In the genomic region with DNA sequence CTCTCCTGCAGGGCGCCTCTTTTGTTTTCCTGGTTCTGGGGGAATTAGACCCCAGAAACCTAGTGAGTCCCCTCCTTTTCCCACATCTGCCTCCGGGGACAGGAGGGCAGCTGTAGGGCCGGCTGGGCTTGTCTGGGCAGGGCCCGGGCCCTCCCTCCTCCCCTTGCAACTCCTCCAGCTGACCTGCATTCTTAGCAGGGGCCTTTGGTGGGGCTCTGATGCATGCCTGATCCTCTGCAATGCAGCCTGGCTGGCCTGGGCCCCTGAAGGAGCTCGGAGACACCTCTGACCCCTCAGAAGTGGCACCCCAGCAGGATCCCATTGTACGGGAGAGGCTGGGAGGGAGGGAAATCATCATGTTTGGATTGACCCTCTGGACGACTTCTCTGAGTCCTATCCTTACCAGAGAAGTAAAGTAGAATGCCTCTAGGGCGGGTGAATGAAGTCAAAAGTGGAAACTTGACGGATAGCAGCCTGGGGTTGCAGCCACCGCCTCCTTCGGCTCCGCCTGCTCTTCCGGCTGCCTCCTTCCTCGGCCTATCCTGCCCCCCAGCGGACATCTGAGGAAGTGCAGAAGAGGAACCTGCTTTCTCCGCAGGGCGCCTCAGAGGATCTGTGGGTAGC, we compare ENCODE assay signal across 8 mouse cellular contexts. TPM values are rescaled to one million over a fixed set of nuclear protein-coding genes. Genes with fewer than 3 reads are reported as not detected.
DNase-seq lines count a peak whose midpoint lies in the region; ATAC-seq and TF ChIP-seq lines count a peak whose summit lies in the region.

No protein-coding gene starts in this region.

- CTCF ChIA-PET in Patski (lab: Charles Lee), result interaction anchor here (0.7 to 6.7 kb wide), 13 partner anchors 9 to 151 kb away, joined by 3 to 42 read pairs (median 3); a partner anchor contains a TSS

- no peaks in the 10 kb centered on the region for H3K36me3 ChIP-seq in hindbrain, embryonic 14.5 days (replicated peaks; ENCODE audit: control insufficient read depth, insufficient read depth)

- peak; percentile 50 for ATAC-seq in Patski
- peak; percentile 54 for ATAC-seq in hindbrain, embryonic 14.5 days (ENCODE audit: low FRiP score)

- no peak for TF ChIP-seq CTCF in Patski (IDR thresholded peaks at IDR 0.05)

- no peak for DNase-seq in Patski (ENCODE audit: low read depth, low spot score)
- peak; percentile 90 to 96 for DNase-seq in cerebellum, postnatal 14 days
- peak; percentile 61 to 73 for DNase-seq in frontal cortex, postnatal 25 days (ENCODE audit: low spot score in 2 of 2)
- DNase-seq in hindbrain, embryonic 14.5 days (ENCODE audit: low spot score), result peak; percentile 90
- DNase-seq in layer of hippocampus, postnatal 25 days (ENCODE audit: extremely low spot score in 1 of 2, low spot score in 1 of 2), result peak; percentile 62 to 88
- peak; percentile 91 for DNase-seq in lung, postnatal 36 days
- peak; percentile 93 for DNase-seq in retina, embryonic 14.5 days (ENCODE audit: low spot score)
- peak; percentile 68 to 74 for DNase-seq in urinary bladder, adult 18-20 months (ENCODE audit: low spot score in 2 of 2)

- peak overlapping the region; percentile 43 for H3K4me2 ChIP-seq in hindbrain, embryonic 14.5 days (replicated peaks)

- no peaks in the 10 kb centered on the region for H3K9me3 ChIP-seq in hindbrain, embryonic 14.5 days (ENCODE audit: control insufficient read depth, low read length)

- POLR2A ChIA-PET in Patski (lab: Charles Lee), result interaction anchor here (1.2 to 1.4 kb wide), 2 partner anchors 41 to 47 kb away, joined by 3 to 5 read pairs; no protein-coding TSS in a partner anchor

- H3K27me3 ChIP-seq in Patski, result no peaks in the 10 kb centered on the region
- peaks cover 49% of the 10 kb centered on the region for H3K27me3 ChIP-seq in hindbrain, embryonic 14.5 days (ENCODE audit: control insufficient read depth, insufficient read depth, low read length)

- WGBS in hindbrain, embryonic 14.5 days, result 2% methylated on average over 16 of the region's 17 CpGs

- peak overlapping the region; percentile 8 for H3K4me3 ChIP-seq in hindbrain, embryonic 14.5 days (replicated peaks; ENCODE audit: low read length)

- H3K27ac ChIP-seq in hindbrain, embryonic 14.5 days, result no peak overlapping the region

- in situ Hi-C loops in Patski (cut with MboI; ENCODE audit: low pct_unique_long_range_greater_than_20kb), result loop anchor here (5.0 kb wide), 1 partner anchor 99 kb away; a partner anchor contains a TSS

- H3K4me1 ChIP-seq in hindbrain, embryonic 14.5 days (replicated peaks; ENCODE audit: control insufficient read depth, insufficient read depth, low read length), result peaks cover 20% of the 10 kb centered on the region

- H3K9ac ChIP-seq in hindbrain, embryonic 14.5 days, result peak overlapping the region; percentile 46

RNA-seq across cellular contexts. Expression of a gene that starts 3.9 kb away (rescaled TPM):
- 47.0 TPM for polyA plus RNA-seq in Patski (2021)
- polyA plus RNA-seq in hindbrain, embryonic 14.5 days (2014; fragmentation: Nextera tagmentation; extraction: Ambion mirVana), result 11.5 and 12.7 TPM in 2 replicates
- total RNA-seq in layer of hippocampus, postnatal 25 days (2021), result 1 to 10 TPM; 4.0 to 4.2 TPM

RNA-seq across cellular contexts. Expression of a gene that starts 12.6 kb away (rescaled TPM):
- polyA plus RNA-seq in Patski (2021), result 0.53 TPM
- polyA plus RNA-seq in hindbrain, embryonic 14.5 days (2014; fragmentation: Nextera tagmentation; extraction: Ambion mirVana), result 0.09 and 0.16 TPM in 2 replicates
- total RNA-seq in layer of hippocampus, postnatal 25 days (2021), result 1 to 10 TPM in 1 of 2 experiments, under 1 TPM in 1; 0.86 to 1.8 TPM

RNA-seq across cellular contexts. Expression of a gene that starts 15.4 kb away (rescaled TPM):
- polyA plus RNA-seq in Patski (2021), result 5.4 TPM
- polyA plus RNA-seq in hindbrain, embryonic 14.5 days (2014; fragmentation: Nextera tagmentation; extraction: Ambion mirVana), result 2.6 and 4.3 TPM in 2 replicates
- total RNA-seq in layer of hippocampus, postnatal 25 days (2021), result 1 to 10 TPM in 1 of 2 experiments, under 1 TPM in 1; 0.74 to 1.0 TPM

RNA-seq across cellular contexts. Expression of a gene that starts 15.5 kb away (rescaled TPM):
- polyA plus RNA-seq in Patski (2021), result 87.0 TPM
- polyA plus RNA-seq in hindbrain, embryonic 14.5 days (2014; fragmentation: Nextera tagmentation; extraction: Ambion mirVana), result 60.5 TPM in 2 replicates
- total RNA-seq in layer of hippocampus, postnatal 25 days (2021), result 10 to 100 TPM; 76.3 to 83.6 TPM

RNA-seq across cellular contexts. Expression of a gene that starts 24.6 kb away (rescaled TPM):
- polyA plus RNA-seq in Patski (2021), result 11.1 TPM
- 6.3 and 7.9 TPM in 2 replicates for polyA plus RNA-seq in hindbrain, embryonic 14.5 days (2014; fragmentation: Nextera tagmentation; extraction: Ambion mirVana)
- total RNA-seq in layer of hippocampus, postnatal 25 days (2021), result 10 to 100 TPM; 15.8 to 16.5 TPM
